Mouse (Mus musculus): ENCODE results near the gene Tmem37. TPM values are rescaled to one million over a fixed set of nuclear protein-coding genes. Genes with fewer than 3 reads are reported as not detected.

Tmem37 gene
- polyA plus RNA-seq, 1 experiment from 2014 or later, result 166 TPM

GRCm38 (mm10) chr1:120018900-120019299 lies 55.0 kb downstream of the Tmem37 start:
- 57% methylated on average over 3 of the region's 3 CpGs for WGBS
- DNase-seq (ENCODE audit: low spot score), result no peak
- 0 out of 2 replicates have a peak, but pooled peaks have one; percentile 25 for TF ChIP-seq CTCF (IDR thresholded peaks at IDR 0.05; ENCODE audit: low read depth)

More at GRCm38 (mm10) chr1:120018900-120019299, 55.0 kb downstream of the Tmem37 start:
- no peaks in the 10 kb centered on the region for H3K9me3 ChIP-seq (replicated peaks; ENCODE audit: low read length)
- H3K9ac ChIP-seq (ENCODE audit: low read depth, low read length), result no peak overlapping the region
- no peak overlapping the region for H3K4me3 ChIP-seq (replicated peaks; ENCODE audit: low read depth, low read length)
- H3K27ac ChIP-seq, result no peak overlapping the region
- no peaks in the 10 kb centered on the region for H3K27me3 ChIP-seq (ENCODE audit: insufficient read depth, low read length)
- H3K4me2 ChIP-seq (ENCODE audit: low read length), result no peak overlapping the region
- ATAC-seq (replicated peaks; ENCODE audit: low FRiP score, low read depth), result no peak
- no peaks in the 10 kb centered on the region; the same call in 1 of the 2 replicates for H3K4me1 ChIP-seq (replicated peaks; ENCODE audit: insufficient read depth, low read length)
- no peaks in the 10 kb centered on the region for H3K36me3 ChIP-seq (ENCODE audit: insufficient read depth, low read length)

Other genes with a start within 250 kb of the Tmem37 start
- gene Ptpn4, start 236.5 kb downstream of the Tmem37 start, polyA plus RNA-seq (2015; fragmentation: Nextera tagmentation; extraction: Ambion mirVana), result 5.3 and 5.9 TPM in 2 replicates
- gene Tmem177, start 160.9 kb downstream of the Tmem37 start, polyA plus RNA-seq (2015; fragmentation: Nextera tagmentation; extraction: Ambion mirVana), result 6.3 and 6.6 TPM in 2 replicates
- gene Cfap221, start 76.8 kb downstream of the Tmem37 start, polyA plus RNA-seq (2015; fragmentation: Nextera tagmentation; extraction: Ambion mirVana), result not detected in 2 replicates
- gene Sctr, start 67.2 kb downstream of the Tmem37 start, polyA plus RNA-seq (2015; fragmentation: Nextera tagmentation; extraction: Ambion mirVana), result 0.63 and 0.75 TPM in 2 replicates
- gene Dbi, start 47.0 kb upstream of the Tmem37 start, polyA plus RNA-seq (2015; fragmentation: Nextera tagmentation; extraction: Ambion mirVana), result 1,314 and 1,400 TPM in 2 replicates
- 19.3 and 22.5 TPM in 2 replicates for gene 3110009E18Rik, start 47.1 kb upstream of the Tmem37 start, polyA plus RNA-seq (2015; fragmentation: Nextera tagmentation; extraction: Ambion mirVana)
- gene Steap3, start 198.6 kb upstream of the Tmem37 start, polyA plus RNA-seq (2015; fragmentation: Nextera tagmentation; extraction: Ambion mirVana), result 4.6 TPM in 2 replicates